Mouse (Mus musculus) stomach, postnatal 0 days (tissue): ENCODE measurements at regions not wholly inside any gene's neighbourhood (a gene's known extent, or its start where the extent isn't known, plus 50 kb on each side); places are given as distances from the start of the nearest gene placed in this dataset.

Experiments used
- CTCF ChIP-seq: IDR thresholded peaks from 2 replicates; pipeline ENCODE4 v1.5.1; 2016; ENCODE audit warnings: antibody characterized with exemption, low read depth, mild to moderate bottlenecking, moderate library complexity
- EP300 ChIP-seq: optimal IDR thresholded peaks from 2 replicates; pipeline ENCODE3; 2016; ENCODE audit warnings: antibody characterized with exemption

DNA sequence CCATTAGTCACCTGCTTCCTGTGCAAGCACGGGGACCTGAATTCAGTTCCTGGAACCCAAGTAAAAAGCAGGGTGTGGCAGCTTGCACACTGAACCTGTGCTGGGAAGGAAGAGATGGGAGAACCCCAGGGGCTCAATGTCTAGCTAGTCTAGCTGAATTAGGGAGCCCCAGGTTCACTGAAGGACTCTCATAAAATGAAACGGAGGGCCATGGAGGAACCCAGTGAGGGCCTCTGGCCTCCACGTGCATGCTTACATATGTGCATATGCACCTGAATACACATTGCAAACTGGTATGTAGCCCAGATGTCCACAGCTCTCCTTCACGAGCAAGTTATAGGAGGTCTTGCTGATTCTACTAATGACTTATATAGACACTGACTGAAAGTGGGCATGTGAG, 135.4 kb downstream of the Anxa2 start:
- TF ChIP-seq CTCF: no peak
- no peak for TF ChIP-seq EP300
